Mouse (Mus musculus) bone marrow, adult 2 months (tissue): ENCODE results near the gene Pef1.

ENCODE experiments used
- CTCF ChIP-seq: fragments of 200-500 bp; IDR thresholded peaks from 2 replicates; pipeline ENCODE4 v1.5.1; 2011; ENCODE audit warnings: low read length, control low read depth; ENCODE audit not compliant: control insufficient read depth, insufficient read depth
- POLR2A ChIP-seq: fragments of 200-500 bp; IDR thresholded peaks from 2 replicates; pipeline ENCODE4 v1.6.1; 2011; ENCODE audit warnings: low read depth, mild to moderate bottlenecking, control low read depth, low read length, borderline replicate concordance; ENCODE audit not compliant: control insufficient read depth

- TF ChIP-seq CTCF (no peak), POLR2A (no peak)
Measured at GRCm38 (mm10) chr4:130131448-130132105, 29.2 kb downstream of the Pef1 start.
